Mouse (Mus musculus): ENCODE measurements around the gene Pyroxd1.

GRCm38 (mm10) chr6:142387011-142387754 is 41.7 kb downstream of the Pyroxd1 start, which contains the start of the genes Recql and Golt1b:
- TF ChIP-seq EP300 (IDR thresholded peaks at IDR 0.05) (peak; percentile 12; the same call in 1 of the 2 replicates), CTCF (IDR thresholded peaks at IDR 0.05) (no peak)

Data from lung, postnatal 0 days (tissue).